Mouse (Mus musculus): ENCODE measurements around the gene Hdac2. TPM values are rescaled to one million over a fixed set of nuclear protein-coding genes. Genes with fewer than 3 reads are reported as not detected.
A peak's percentile ranks its signal among the peaks of the same experiment; 100 is the strongest.

Hdac2 gene
- total and polyA plus RNA-seq, 3 experiments, result 9.9 to 52.1 (median 51.6) TPM

DNA sequence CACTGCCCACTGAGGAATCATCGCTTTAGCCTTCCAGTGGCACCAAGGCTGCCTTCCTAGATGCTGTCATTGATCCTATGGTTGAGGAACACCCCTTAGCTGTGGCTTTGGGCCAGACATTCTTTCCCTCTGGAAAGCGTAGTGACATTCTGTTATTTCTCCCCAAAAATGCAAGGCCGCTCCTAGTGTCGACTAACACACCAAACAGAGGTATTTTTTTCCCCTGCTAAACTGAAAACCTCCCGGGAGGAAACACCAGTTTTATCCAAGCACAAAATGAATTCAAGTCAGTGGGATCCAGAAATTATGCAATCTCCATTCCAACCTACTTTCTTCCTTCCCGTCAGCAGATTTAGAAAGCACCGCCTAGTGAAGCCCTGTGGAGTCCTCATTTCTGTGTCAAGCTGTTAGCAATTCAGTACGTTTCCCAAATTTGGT, 73.3 kb downstream of the Hdac2 start:
- Histone ChIP-seq H3K79me2 (replicated peaks; ENCODE audit: control insufficient read depth, insufficient read depth, low read length) (no peaks in the 10 kb centered on the region), H3K27me3 (ENCODE audit: control insufficient read depth, insufficient read depth, low read length) (no peaks in the 10 kb centered on the region), H3K4me3 (no peak overlapping the region), H3K27ac (peak overlapping the region; percentile 86), H3K4me1 (ENCODE audit: control insufficient read depth, insufficient read depth, low read length) (peaks cover 7% of the 10 kb centered on the region), H3K36me3 (ENCODE audit: control insufficient read depth, insufficient read depth, low read length) (0 out of 2 replicates have a peak, but pooled peaks cover 2% of the 10 kb centered on the region), H3K9ac (ENCODE audit: low read depth, low read length) (peak overlapping the region; percentile 38; the same call in 1 of the 2 replicates)
- DNase-seq, result peak; percentile 63 to 67
- WGBS, result 29% methylated on average over 8 of the region's 8 CpGs
- TF ChIP-seq POLR2A (IDR thresholded peaks at IDR 0.05; ENCODE audit: insufficient read depth, low read depth, low read length), result no peak
- no peak for TF ChIP-seq EP300 (IDR thresholded peaks at IDR 0.05; ENCODE audit: insufficient read depth, low read depth, low read length)
- TF ChIP-seq CTCF (IDR thresholded peaks at IDR 0.05), result no peak
- intact Hi-C loops (cut with DNase I), result no loop called here

Other genes with a start within 250 kb of the Hdac2 start
- 10 to 100 TPM; 26.3 to 32.7 TPM for gene Marcks, start 164.4 kb downstream of the Hdac2 start, total RNA-seq (2021)
- 9.7 and 15.8 TPM in 2 replicates for gene Marcks, start 164.4 kb downstream of the Hdac2 start, polyA plus RNA-seq (2012; rRNA removed)

All from heart, adult 2 months (tissue).